In the genomic region with DNA sequence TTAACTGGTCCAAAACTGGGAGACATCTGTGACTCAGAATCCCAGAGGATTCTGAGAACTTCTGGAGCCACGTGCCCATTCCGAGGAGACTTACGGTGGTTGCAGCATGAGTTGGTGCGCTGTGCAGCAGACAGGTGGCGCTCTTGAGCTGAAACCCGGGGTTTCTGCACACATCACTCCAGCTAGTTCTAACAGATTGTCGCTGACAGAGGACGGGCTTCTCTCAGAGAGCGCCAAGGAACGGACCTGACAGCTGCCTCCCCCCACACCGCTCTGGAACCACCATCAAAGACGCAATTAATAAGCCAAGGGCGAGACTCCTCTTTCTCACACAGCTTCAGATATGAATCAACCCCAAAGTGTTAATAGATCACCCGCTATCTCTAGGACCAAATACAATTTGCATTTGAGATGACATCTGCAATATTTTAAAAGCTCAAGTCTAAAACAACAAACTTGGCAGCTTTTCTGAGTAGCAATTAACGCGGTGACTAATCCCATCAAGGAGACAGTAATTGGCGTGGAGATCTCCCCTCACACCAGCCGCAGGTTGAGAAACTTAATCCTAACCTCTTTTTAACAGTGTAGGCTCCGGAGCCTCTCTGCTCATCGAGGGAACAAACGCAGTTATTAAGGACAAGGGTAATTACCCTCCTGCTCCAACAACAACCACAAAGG, we compare ENCODE assay signal across 9 mouse cellular contexts.
DNase-seq lines count a peak whose midpoint lies in the region; ATAC-seq and TF ChIP-seq lines count a peak whose summit lies in the region.
"Had no signal": no experiment of that assay in that cellular context is flagged by ENCODE, and none has a peak within 500 bp of the region (broad histone marks: within the 10 kb centered on the region; RNA-seq: fewer than 3 reads in every experiment).

No protein-coding gene starts in this region.

- peaks cover 5% of the 10 kb centered on the region for H3K9me3 ChIP-seq in heart, embryonic 12.5 days (replicated peaks)
- no peaks in the 10 kb centered on the region for H3K9me3 ChIP-seq in limb, embryonic 10.5 days (replicated peaks)
- peaks cover 6% of the 10 kb centered on the region; the same call in 1 of the 2 replicates for H3K9me3 ChIP-seq in neural tube, embryonic 12.5 days
- H3K9me3 ChIP-seq: limb, embryonic 13.5 days had no signal

- ATAC-seq in heart, embryonic 12.5 days (ENCODE audit: insufficient number of reproducible peaks, low FRiP score), result no peak
- ATAC-seq in neural tube, embryonic 12.5 days (ENCODE audit: low FRiP score, low read depth), result 0 out of 2 replicates have a peak, but pooled peaks have one; percentile 21

- intact Hi-C loops in heart, adult 2 months (cut with DNase I), result loop anchor here (5.0 to 10.0 kb wide), 5 partner anchors 121 to 369 kb away; no protein-coding TSS in a partner anchor

- H3K4me2 ChIP-seq in heart, embryonic 12.5 days, result no peak overlapping the region
- no peak overlapping the region for H3K4me2 ChIP-seq in neural tube, embryonic 12.5 days (replicated peaks)
- H3K4me2 ChIP-seq: limb, embryonic 13.5 days had no signal

- 18% methylated on average over 21 of the region's 21 CpGs for WGBS in heart, adult 2 months
- WGBS in heart, embryonic 12.5 days, result 17% methylated on average over 21 of the region's 21 CpGs
- WGBS in limb, embryonic 10.5 days, result 16% methylated on average over 21 of the region's 21 CpGs
- 15% methylated on average over 21 of the region's 21 CpGs for WGBS in neural tube, embryonic 12.5 days

- no peaks in the 10 kb centered on the region for H3K27me3 ChIP-seq in heart, adult 2 months (ENCODE audit: control insufficient read depth, insufficient read depth, low read length)
- H3K27me3 ChIP-seq in heart, embryonic 12.5 days (replicated peaks), result peaks cover 24% of the 10 kb centered on the region
- peaks cover 12% of the 10 kb centered on the region for H3K27me3 ChIP-seq in limb, embryonic 10.5 days (ENCODE audit: low read depth, poor library complexity, severe bottlenecking)
- H3K27me3 ChIP-seq in neural tube, embryonic 12.5 days (replicated peaks), result 0 out of 2 replicates have a peak, but pooled peaks cover 4% of the 10 kb centered on the region

- TF ChIP-seq EP300 in heart, adult 2 months (IDR thresholded peaks at IDR 0.05; ENCODE audit: insufficient read depth, low read depth, low read length), result no peak

- no peak overlapping the region for H3K27ac ChIP-seq in heart, adult 2 months
- no peak overlapping the region for H3K27ac ChIP-seq in heart, embryonic 12.5 days (ENCODE audit: poor library complexity, severe bottlenecking)
- H3K27ac ChIP-seq in limb, embryonic 10.5 days, result no peak overlapping the region
- H3K27ac ChIP-seq in neural tube, embryonic 12.5 days, result no peak overlapping the region
- H3K27ac ChIP-seq: limb, embryonic 13.5 days had no signal

- H3K9ac ChIP-seq in heart, adult 2 months (ENCODE audit: low read depth, low read length), result no peak overlapping the region
- H3K9ac ChIP-seq in heart, embryonic 12.5 days, result no peak overlapping the region
- no peak overlapping the region for H3K9ac ChIP-seq in neural tube, embryonic 12.5 days
- H3K9ac ChIP-seq: limb, embryonic 13.5 days had no signal

- peak; percentile 42 to 71 for DNase-seq in heart, adult 2 months
- DNase-seq in cerebellum, postnatal 25 days, result peak; percentile 91 to 92
- DNase-seq in frontal cortex, postnatal 14 days (ENCODE audit: low spot score in 2 of 2), result peak; percentile 35 to 67
- peak; percentile 50 for DNase-seq in kidney, adult 9 months
- peak; percentile 81 for DNase-seq in limb, embryonic 10.5 days (ENCODE audit: low spot score)
- DNase-seq in thymus, postnatal 25 days, result peak; percentile 10

- no peak for TF ChIP-seq POLR2A in heart, adult 2 months (IDR thresholded peaks at IDR 0.05; ENCODE audit: insufficient read depth, low read depth, low read length)

- no peaks in the 10 kb centered on the region for H3K36me3 ChIP-seq in heart, adult 2 months (ENCODE audit: control insufficient read depth, insufficient read depth, low read length)
- H3K36me3 ChIP-seq in heart, embryonic 12.5 days, result no peaks in the 10 kb centered on the region
- H3K36me3 ChIP-seq in limb, embryonic 10.5 days, result no peaks in the 10 kb centered on the region
- no peaks in the 10 kb centered on the region for H3K36me3 ChIP-seq in neural tube, embryonic 12.5 days
- H3K36me3 ChIP-seq: limb, embryonic 13.5 days had no signal

- no peaks in the 10 kb centered on the region for H3K4me1 ChIP-seq in heart, adult 2 months (ENCODE audit: control insufficient read depth, insufficient read depth, low read length)
- no peaks in the 10 kb centered on the region for H3K4me1 ChIP-seq in heart, embryonic 12.5 days (replicated peaks)
- peaks cover 8% of the 10 kb centered on the region; the same call in 1 of the 2 replicates for H3K4me1 ChIP-seq in limb, embryonic 10.5 days
- H3K4me1 ChIP-seq in neural tube, embryonic 12.5 days, result 0 out of 2 replicates have a peak, but pooled peaks cover 4% of the 10 kb centered on the region
- H3K4me1 ChIP-seq: limb, embryonic 13.5 days had no signal

- peak; percentile 82 for TF ChIP-seq CTCF in heart, adult 2 months (IDR thresholded peaks at IDR 0.05)

- no peak overlapping the region for H3K4me3 ChIP-seq in heart, adult 2 months
- no peak overlapping the region for H3K4me3 ChIP-seq in heart, embryonic 12.5 days
- no peak overlapping the region for H3K4me3 ChIP-seq in limb, embryonic 10.5 days
- H3K4me3 ChIP-seq in neural tube, embryonic 12.5 days, result no peak overlapping the region
- H3K4me3 ChIP-seq: limb, embryonic 13.5 days had no signal

- H3K79me2 ChIP-seq in heart, adult 2 months (replicated peaks; ENCODE audit: control insufficient read depth, insufficient read depth, low read length), result no peaks in the 10 kb centered on the region

Comparison
In these comparisons a context has a peak if more than half of its experiments do, and no peak if none do; other contexts are left out.
1. DNase-seq: peak in every context shown above with its lines; median percentile 92 in cerebellum, postnatal 25 days; 81 in limb, embryonic 10.5 days; 56 in heart, adult 2 months; 51 in frontal cortex, postnatal 14 days; 50 in kidney, adult 9 months; 10 in thymus, postnatal 25 days.